Mouse (Mus musculus) c-Kit-negative CD71-positive TER-119-positive erythroid progenitor cells, embryonic 14.5 days (primary cell): ENCODE data around the gene Zmym4.
"Not testable (repeated sequence)": the region's sequence is repeated elsewhere in the genome, so short reads cannot be mapped to it uniquely, and the experiment has no call there.

ENCODE experiments used
- DNase-seq: peaks from one replicate; pipeline ENCODE4 v3.0.0-alpha.2; 2013; ENCODE audit warnings: low read depth, low spot score

Gene Zmym4

DNA sequence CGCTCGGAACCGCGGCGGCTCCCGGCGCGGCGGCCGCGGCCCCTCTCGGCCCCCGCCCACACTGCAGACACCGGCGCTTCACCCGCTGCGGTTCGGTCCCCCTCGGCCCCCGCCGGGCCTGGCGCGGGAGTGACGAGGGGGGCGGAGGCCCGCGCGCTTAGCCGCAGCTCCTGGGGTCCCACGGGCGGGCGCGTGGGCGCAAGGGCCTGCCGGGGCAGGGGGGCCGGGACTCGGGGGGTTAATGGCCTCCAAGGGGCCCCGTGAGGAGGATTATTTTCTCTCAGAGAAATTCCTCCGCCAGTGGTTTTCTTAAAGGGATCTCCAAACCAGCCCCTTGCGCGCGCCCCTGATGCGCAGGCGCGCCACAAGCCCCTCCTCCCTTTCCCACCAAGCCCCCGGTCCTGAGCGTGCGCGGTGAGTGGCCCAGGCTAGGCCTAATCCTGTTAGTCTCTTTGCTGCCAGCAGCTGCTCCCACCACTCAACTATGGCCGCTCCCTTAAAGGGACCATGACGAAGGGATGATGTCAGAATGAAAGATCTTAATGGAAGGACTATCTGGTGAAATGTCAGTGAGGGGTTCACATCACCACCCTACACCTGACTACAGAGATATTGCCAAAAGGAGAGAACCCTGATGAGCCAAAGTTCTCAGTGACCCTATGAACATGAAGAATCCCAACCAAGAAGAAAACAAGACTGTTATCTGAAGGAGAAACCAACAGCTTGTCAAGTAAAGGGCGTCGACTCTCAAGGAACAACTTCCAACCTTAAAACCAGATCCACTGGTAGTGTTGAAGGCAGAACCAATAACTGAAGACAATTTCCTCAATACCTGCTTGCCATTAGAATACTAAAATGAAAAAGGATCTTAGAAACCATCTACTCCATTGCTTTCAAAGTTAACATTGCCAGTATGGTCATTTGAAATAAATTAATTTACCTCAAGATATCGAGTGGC lies at the start of gene Zmym4:
Gene Zmym4, minus strand, starts transcription at position 272 of the 958 bp plus-strand sequence.
- peak; percentile 25 for DNase-seq

GRCm38 (mm10) chr4:127016366-127016765 lies 48.4 kb upstream of the Zmym4 start:
- no peak for DNase-seq

DNA sequence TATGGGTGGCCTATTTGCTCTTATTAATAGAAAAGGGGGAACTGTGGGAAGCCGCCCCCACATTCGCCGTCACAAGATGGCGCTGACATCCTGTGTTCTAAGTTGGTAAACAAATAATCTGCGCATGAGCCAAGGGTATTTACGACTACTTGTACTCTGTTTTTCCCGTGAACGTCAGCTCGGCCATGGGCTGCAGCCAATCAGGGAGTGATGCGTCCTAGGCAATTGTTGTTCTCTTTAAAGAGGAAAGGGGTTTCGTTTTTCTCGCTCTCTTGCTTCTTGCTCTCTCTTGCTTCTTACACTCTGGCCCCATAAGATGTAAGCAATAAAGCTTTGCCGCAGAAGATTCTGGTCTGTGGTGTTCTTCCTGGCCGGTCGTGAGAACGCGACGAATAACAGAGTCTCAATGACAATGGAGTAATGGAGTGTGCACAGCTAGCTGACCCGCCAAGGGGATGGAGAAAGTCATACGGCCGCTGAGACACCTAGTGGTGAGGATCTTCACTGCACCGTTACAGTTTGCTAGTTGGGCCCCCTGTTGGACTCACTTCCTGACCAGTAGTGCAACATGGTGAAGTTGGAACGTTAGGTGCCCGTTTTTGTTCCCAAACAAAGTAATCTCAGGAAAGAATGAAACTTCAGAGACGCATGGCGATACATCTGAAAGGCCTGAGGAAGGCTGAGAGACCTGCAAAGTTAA lies 47.5 kb upstream of the Zmym4 start:
- not testable (repeated sequence) for DNase-seq

GRCm38 (mm10) chr4:127005113-127005936 lies 37.4 kb upstream of the Zmym4 start:
- no peak for DNase-seq

- no peak for DNase-seq
Measured at GRCm38 (mm10) chr4:127004384-127004783, 36.4 kb upstream of the Zmym4 start.

DNA sequence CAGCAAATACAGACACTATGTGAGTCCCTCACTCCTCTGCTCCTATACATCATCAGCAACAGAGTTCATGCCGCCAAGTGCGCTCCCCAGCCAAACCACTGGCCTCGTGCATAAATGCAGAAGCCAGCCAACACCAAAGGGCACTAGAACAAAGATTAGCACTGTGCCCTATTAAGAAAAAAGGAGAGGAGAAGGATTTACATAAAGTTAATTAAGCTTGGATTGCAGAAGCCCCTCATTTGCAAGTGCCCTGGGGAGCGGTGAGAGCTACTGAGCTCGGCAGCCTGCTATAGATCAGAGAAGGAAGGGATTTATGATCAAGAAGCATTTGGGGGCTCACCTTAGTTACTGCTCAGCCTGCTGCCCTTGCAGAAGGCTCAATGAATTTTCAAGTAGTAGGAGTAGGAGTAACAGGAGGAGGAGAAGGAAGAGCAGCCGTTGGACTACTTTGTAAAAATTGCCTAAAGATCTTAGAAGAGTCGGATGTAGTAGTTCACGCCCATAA lies 32.7 kb upstream of the Zmym4 start:
- DNase-seq: no peak

- not testable (repeated sequence) for DNase-seq
Measured at GRCm38 (mm10) chr4:126999372-126999771, 31.4 kb upstream of the Zmym4 start.

- DNase-seq: peak; percentile 50
Measured at GRCm38 (mm10) chr4:126992356-126992755, 24.4 kb upstream of the Zmym4 start.

DNA sequence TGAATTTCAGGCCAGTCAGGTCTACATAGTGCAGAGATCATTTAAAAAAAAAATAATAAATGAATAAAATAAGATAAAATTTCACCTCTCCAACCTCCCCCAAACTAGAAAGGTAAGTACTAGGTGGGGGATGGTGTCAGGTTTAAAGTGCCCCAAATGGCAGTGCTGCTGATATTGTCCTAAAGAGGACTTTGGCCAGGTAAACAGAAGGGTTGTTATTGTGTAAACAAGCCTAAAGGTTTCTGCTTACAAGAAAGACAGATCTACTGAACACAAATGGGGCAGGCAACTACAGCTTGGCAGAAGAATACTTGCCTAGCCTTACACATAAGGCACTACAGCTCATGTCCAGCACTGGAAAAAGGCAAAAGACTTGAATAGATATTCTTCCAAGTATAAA lies 22.6 kb upstream of the Zmym4 start:
- DNase-seq: no peak

- no peak for DNase-seq
Measured at GRCm38 (mm10) chr4:126988503-126988902, 20.6 kb upstream of the Zmym4 start.

DNA sequence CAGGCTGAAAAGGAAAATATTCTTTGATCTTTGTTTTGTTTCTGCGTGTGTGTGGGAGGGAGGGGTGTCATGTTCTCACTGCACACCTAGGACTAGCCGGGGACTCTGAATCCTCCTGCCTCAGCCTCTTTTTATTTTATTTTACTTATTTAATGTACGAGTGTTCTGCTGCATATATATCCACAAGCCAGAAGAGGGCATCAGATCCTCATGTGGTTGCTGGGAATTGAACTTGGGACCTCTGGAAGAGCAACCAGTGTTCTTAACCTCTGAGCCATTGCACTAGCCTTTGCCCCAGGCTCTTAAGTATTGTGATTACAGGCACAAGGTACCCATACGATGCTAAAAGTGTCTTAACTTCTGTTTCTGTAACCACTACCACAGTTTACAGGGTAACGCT lies 18.8 kb upstream of the Zmym4 start:
- DNase-seq: no peak

GRCm38 (mm10) chr4:126983736-126984525 lies 16.0 kb upstream of the Zmym4 start:
- DNase-seq: not testable (repeated sequence)

GRCm38 (mm10) chr4:126983321-126983720 lies 15.4 kb upstream of the Zmym4 start:
- no peak for DNase-seq

DNA sequence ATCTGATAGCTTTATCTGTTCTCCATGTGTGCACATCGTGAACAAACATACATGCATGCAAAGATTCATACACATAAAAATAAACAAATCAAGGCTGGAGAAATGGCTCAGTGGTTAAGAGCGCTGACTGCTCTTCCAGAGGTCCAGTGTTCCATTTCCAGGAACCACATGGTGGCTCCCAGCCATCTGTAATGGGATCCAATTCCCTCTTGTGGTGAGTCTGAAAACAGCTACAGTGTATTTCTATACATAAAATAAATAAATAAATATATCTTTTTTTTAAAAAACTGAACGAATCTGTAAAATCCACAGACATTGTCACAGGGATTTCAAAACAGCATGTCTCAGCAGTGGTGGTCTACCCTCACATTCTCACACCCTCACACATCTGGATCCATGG lies 10.8 kb upstream of the Zmym4 start:
- no peak for DNase-seq

GRCm38 (mm10) chr4:126977467-126977866 lies 9.5 kb upstream of the Zmym4 start:
- no peak for DNase-seq

DNA sequence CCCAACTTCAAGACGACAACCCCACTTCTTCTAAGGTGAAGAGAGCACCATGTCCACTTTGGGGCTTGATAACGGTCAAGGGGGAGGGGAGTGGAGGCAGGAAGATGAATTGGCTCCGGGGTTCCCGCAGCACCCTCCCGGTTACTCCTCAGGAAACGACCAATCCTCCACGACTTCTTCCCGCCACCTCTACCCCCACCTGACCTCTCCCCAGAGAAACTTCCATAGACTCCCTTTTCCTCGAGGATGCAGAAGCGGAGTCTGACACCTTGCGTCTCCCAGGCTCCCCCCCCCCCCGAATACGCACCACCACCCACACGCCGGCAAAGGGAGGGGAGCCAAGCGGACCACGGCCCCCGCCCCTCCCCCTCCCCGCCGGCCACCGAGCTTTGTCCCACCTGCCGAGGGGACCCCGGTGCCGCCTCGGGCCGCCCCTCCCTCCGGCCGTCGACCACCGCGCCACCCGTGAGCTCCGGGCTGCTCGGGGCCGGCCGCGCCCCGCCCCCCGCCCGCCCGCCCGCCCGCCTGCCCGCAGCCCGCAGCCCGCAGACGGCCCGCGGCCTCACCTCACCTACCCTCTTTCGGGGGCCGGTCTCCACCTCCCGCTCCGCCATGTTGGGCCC lies 583 bp downstream of the Zmym4 start:
- DNase-seq: no peak

- DNase-seq: no peak
Measured at GRCm38 (mm10) chr4:126958682-126959081, 9.3 kb downstream of the Zmym4 start.

GRCm38 (mm10) chr4:126958261-126958660 lies 9.7 kb downstream of the Zmym4 start:
- no peak for DNase-seq

DNA sequence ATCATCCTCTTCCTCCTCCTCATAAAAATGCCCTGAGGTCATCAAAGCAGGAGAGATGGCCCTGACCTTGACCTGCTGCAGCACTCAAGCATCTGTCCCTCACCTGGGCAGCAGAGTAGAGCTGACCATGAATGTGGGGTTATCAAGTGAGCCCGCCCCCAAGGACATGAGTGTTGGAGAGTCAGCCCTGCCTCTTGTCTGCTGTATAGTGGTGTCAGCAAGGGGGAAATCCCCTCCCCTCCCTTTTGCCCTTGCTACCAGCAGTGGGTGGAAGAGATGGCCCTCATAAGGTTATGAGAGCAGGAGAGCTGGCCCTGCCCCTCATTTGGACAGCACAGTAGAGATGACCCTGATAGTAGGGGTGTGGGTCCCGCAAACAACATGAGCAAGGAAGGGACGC lies 10.5 kb downstream of the Zmym4 start:
- no peak for DNase-seq

DNA sequence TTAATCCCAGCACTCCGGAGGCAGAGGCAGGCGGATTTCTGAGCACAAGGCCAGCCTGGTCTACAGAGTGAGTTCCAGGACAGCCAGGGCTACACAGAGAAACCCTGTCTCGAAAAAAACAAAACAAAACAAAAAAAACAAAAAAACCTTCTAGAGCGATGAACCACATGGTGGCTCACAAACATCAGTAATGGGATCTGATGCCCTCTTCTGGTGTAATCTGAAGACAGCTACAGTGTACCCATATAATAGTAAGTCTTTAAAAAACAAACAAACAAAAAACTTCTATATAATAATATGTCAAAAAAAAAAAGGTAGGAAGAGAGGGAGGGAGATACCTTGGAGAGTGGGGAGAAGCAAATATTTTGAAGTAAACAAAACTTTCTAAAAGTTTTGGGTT lies 17.1 kb downstream of the Zmym4 start:
- DNase-seq: not testable (repeated sequence)
